Mouse (Mus musculus) CH12.LX (cell line): ENCODE results near the gene Cacng8. TPM values are rescaled to one million over a fixed set of nuclear protein-coding genes. Genes with fewer than 3 reads are reported as not detected.

Source experiments
- DNase-seq: peaks from one replicate; pipeline ENCODE4 v3.0.0-alpha.2; 2013; ENCODE audit errors: extremely low read depth
- H3K27ac ChIP-seq: 2 replicates; pipeline ENCODE4 v1.5.1; 2012; ENCODE audit warnings: low read depth, mild to moderate bottlenecking, control low read depth, moderate library complexity; ENCODE audit not compliant: insufficient read depth
- H3K27me3 ChIP-seq: replicated peaks from 2 replicates; pipeline ENCODE3; 2012; ENCODE audit warnings: inconsistent platforms
- H3K36me3 ChIP-seq, 2 experiments: replicated peaks in 1 of 2; 2 replicates each; pipeline versions ENCODE3 to v1.6.1; 2012; ENCODE audit warnings: inconsistent platforms in 1 of 2, low read length in 1 of 2, mild to moderate bottlenecking in 1 of 2, mixed read lengths in 1 of 2, moderate library complexity in 1 of 2; ENCODE audit not compliant: control insufficient read depth in 1 of 2, insufficient read depth in 1 of 2
- H3K4me1 ChIP-seq, 2 experiments: 2 replicates each; pipeline ENCODE4 v1.6.1; 2012; ENCODE audit warnings: inconsistent platforms in 1 of 2, moderate library complexity in 1 of 2; ENCODE audit not compliant: insufficient read depth in 2 of 2, control insufficient read depth in 1 of 2
- H3K4me2 ChIP-seq: 2 replicates; pipeline ENCODE4 v1.6.1; 2012; ENCODE audit warnings: low read depth, mild to moderate bottlenecking, control low read depth; ENCODE audit not compliant: poor library complexity, insufficient read depth, severe bottlenecking
- H3K4me3 ChIP-seq, 3 experiments: fragments of 150-350 bp in 1 of 3; sonication (generic) in 1 of 3; replicated peaks in 1 of 3; 2 replicates each; pipeline versions ENCODE3 to v1.5.1; 2011 to 2012; ENCODE audit warnings: low read depth in 2 of 3, low read length in 2 of 3, mild to moderate bottlenecking in 2 of 3, moderate library complexity in 2 of 3, control low read depth in 1 of 3, improper control_type of control experiment in 1 of 3, inconsistent platforms in 1 of 3, mixed read lengths in 1 of 3; ENCODE audit not compliant: poor library complexity in 1 of 3
- H3K79me2 ChIP-seq: replicated peaks from 2 replicates; pipeline ENCODE4 v1.6.1; 2012; ENCODE audit warnings: mild to moderate bottlenecking, moderate library complexity; ENCODE audit not compliant: control insufficient read depth, poor library complexity, insufficient read depth, severe bottlenecking; ENCODE audit errors: extremely low read depth
- H3K9ac ChIP-seq: 2 replicates; pipeline ENCODE4 v1.6.1; 2012; ENCODE audit warnings: low read depth, mild to moderate bottlenecking, control low read depth, moderate library complexity; ENCODE audit not compliant: insufficient read depth
- H3K9me3 ChIP-seq: replicated peaks from 2 replicates; pipeline ENCODE3; 2012; ENCODE audit warnings: low read length, inconsistent platforms, mixed read lengths
- BHLHE40 ChIP-seq: IDR thresholded peaks from 2 replicates; pipeline ENCODE4 v1.6.1; 2011; ENCODE audit warnings: mild to moderate bottlenecking, low read depth, low read length, improper control_type of control experiment
- CHD2 ChIP-seq: IDR thresholded peaks from 2 replicates; pipeline ENCODE4 v1.6.1; 2011; ENCODE audit warnings: low read length, improper control_type of control experiment
- CTCF ChIP-seq, 2 experiments: IDR thresholded peaks in 1 of 2; conservative IDR thresholded peaks in 1 of 2; 2 replicates each; pipeline ENCODE4 v1.5.1; 2011 to 2012; ENCODE audit warnings: low read depth in 2 of 2, low read length in 2 of 2, improper control_type of control experiment in 1 of 2, inconsistent platforms in 1 of 2, mild to moderate bottlenecking in 1 of 2, moderate library complexity in 1 of 2
- E2F4 ChIP-seq: IDR thresholded peaks from 2 replicates; pipeline ENCODE4 v1.6.1; 2011; ENCODE audit warnings: low read depth, low read length, improper control_type of control experiment; ENCODE audit not compliant: insufficient replicate concordance
- ELF1 ChIP-seq: IDR thresholded peaks from 2 replicates; pipeline ENCODE4 v1.6.1; 2014; ENCODE audit warnings: low read depth, mild to moderate bottlenecking, inconsistent platforms, low read length, improper control_type of control experiment
- EP300 ChIP-seq: IDR thresholded peaks from 2 replicates; pipeline ENCODE4 v1.6.1; 2011; ENCODE audit warnings: low read length, improper control_type of control experiment
- ETS1 ChIP-seq: conservative IDR thresholded peaks from 2 replicates; pipeline ENCODE4 v1.6.1; 2012; ENCODE audit warnings: low read depth, mild to moderate bottlenecking, inconsistent platforms, low read length, improper control_type of control experiment, moderate library complexity
- GABPA ChIP-seq: IDR thresholded peaks from 2 replicates; pipeline ENCODE4 v1.6.1; 2012; ENCODE audit warnings: low read depth, low read length, improper control_type of control experiment, inconsistent platforms; ENCODE audit not compliant: insufficient replicate concordance
- IRF4 ChIP-seq: IDR thresholded peaks from 2 replicates; pipeline ENCODE4 v1.6.1; 2014; ENCODE audit warnings: low read depth, mild to moderate bottlenecking, inconsistent platforms, low read length, improper control_type of control experiment
- JUND ChIP-seq: conservative IDR thresholded peaks from 2 replicates; pipeline ENCODE4 v1.6.1; 2011; ENCODE audit warnings: low read depth, low read length, improper control_type of control experiment
- MAFK ChIP-seq: IDR thresholded peaks from 2 replicates; pipeline ENCODE4 v1.6.1; 2011; ENCODE audit warnings: low read length, improper control_type of control experiment; ENCODE audit not compliant: insufficient replicate concordance
- MAX ChIP-seq: IDR thresholded peaks from 2 replicates; pipeline ENCODE4 v1.6.1; 2011; ENCODE audit warnings: low read length, improper control_type of control experiment
- MAZ ChIP-seq: IDR thresholded peaks from 2 replicates; pipeline ENCODE4 v1.6.1; 2012; ENCODE audit warnings: low read depth, mild to moderate bottlenecking, inconsistent platforms, low read length, improper control_type of control experiment, moderate library complexity
- MYC ChIP-seq: IDR thresholded peaks from 2 replicates; pipeline ENCODE4 v1.6.1; 2011; ENCODE audit warnings: low read depth, mild to moderate bottlenecking, improper control_type of control experiment, low read length
- NELFE ChIP-seq: IDR thresholded peaks from 2 replicates; pipeline ENCODE4 v1.6.1; 2011; ENCODE audit warnings: low read depth, low read length, improper control_type of control experiment
- NRF1 ChIP-seq: IDR thresholded peaks from 2 replicates; pipeline ENCODE4 v1.6.1; 2014; ENCODE audit warnings: low read depth, mild to moderate bottlenecking, inconsistent platforms, low read length, improper control_type of control experiment, moderate library complexity
- PAX5 ChIP-seq: IDR thresholded peaks from 2 replicates; pipeline ENCODE4 v1.6.1; 2012; ENCODE audit warnings: low read length, inconsistent platforms, mixed read lengths
- POLR2A ChIP-seq: IDR thresholded peaks from 2 replicates; pipeline ENCODE4 v1.6.1; 2011; ENCODE audit warnings: low read depth, mild to moderate bottlenecking, improper control_type of control experiment, low read length
- RCOR1 ChIP-seq: conservative IDR thresholded peaks from 2 replicates; pipeline ENCODE4 v1.6.1; 2012; ENCODE audit warnings: low read depth, mild to moderate bottlenecking, inconsistent platforms, low read length, improper control_type of control experiment
- SMC3 ChIP-seq: IDR thresholded peaks from 2 replicates; pipeline ENCODE4 v1.6.1; 2011; ENCODE audit warnings: low read depth, low read length, improper control_type of control experiment
- TBP ChIP-seq: conservative IDR thresholded peaks from 2 replicates; pipeline ENCODE4 v1.6.1; 2011; ENCODE audit warnings: low read depth, low read length, improper control_type of control experiment
- UBTF ChIP-seq: IDR thresholded peaks from 2 replicates; pipeline ENCODE4 v1.6.1; 2012; ENCODE audit warnings: low read depth, mild to moderate bottlenecking, inconsistent platforms, low read length, improper control_type of control experiment, moderate library complexity
- ZKSCAN1 ChIP-seq: IDR thresholded peaks from 2 replicates; pipeline ENCODE4 v1.6.1; 2012; ENCODE audit warnings: low read depth, inconsistent platforms, low read length, improper control_type of control experiment, borderline replicate concordance
- ZNF384 ChIP-seq: IDR thresholded peaks from 2 replicates; pipeline ENCODE4 v1.6.1; 2012; ENCODE audit warnings: low read depth, low read length, improper control_type of control experiment, inconsistent platforms
- dilution Hi-C: fragments of 300-500 bp; cut with MboI; formaldehyde crosslinking; loops from 2 replicates; pipeline ENCODE4 v1.14.3; 2020; ENCODE audit warnings: low sequenced_read_pairs; ENCODE audit not compliant: extremely low pct_unique_long_range_greater_than_20kb, extremely low pct_ligation_motif_present
- in situ Hi-C: fragments of 300-500 bp; cut with MboI; formaldehyde crosslinking; loops from 3 replicates; pipeline ENCODE4 v1.14.3; 2019; ENCODE audit warnings: low sequenced_read_pairs, low pct_ligation_motif_present, low pct_unique_long_range_greater_than_20kb, mixed read lengths
- polyA plus RNA-seq: library from polyadenylated mRNA; unstranded; fragments of >175 nt; gene quantifications from 2 replicates; pipeline ENCODE4 v1.2.1, GENCODE M21; 2012; ENCODE audit warnings: low read depth; ENCODE audit not compliant: insufficient read length
- total RNA-seq, 2 experiments: library from RNA; depleted of rRNA; stranded (reverse); fragments of 300-350 nt in 1 of 2; fragments of >200 nt in 1 of 2; gene quantifications; 2 replicates each; pipeline ENCODE4 v1.2.3; 2012 to 2014

Gene Cacng8
- total and polyA plus RNA-seq, 3 experiments, result 0.43 to 1.2 (median 0.51) TPM

DNA sequence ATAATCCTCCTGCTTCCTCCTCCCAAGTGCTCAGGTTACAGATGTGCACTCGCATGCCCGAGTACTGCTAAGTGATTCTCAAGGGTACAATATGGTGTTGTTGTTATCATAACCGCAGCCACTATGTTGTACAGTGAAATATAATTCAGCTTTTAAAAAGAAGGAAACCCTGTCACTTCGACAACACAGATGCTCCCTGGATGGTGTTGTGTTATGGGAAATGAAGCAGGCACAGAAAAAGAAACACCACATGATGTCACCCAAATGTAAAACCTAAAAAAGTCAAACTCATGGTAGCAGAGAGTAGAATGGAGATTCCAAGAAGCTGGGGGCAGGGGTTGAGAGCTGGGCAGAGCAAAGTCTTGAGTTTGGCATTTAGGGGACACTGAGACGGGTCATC lies 60.2 kb downstream of the Cacng8 start:
- Histone ChIP-seq H3K9me3 (no peaks in the 10 kb centered on the region), H3K4me2 (no peak overlapping the region), H3K4me3 (no peak overlapping the region), H3K36me3 (no peaks in the 10 kb centered on the region), H3K4me1 (peaks cover 2 to 67% of the 10 kb centered on the region in 2 experiments; a peak in 3 of 4 replicates)
- in situ Hi-C loops, result no loop called here
- no peak for DNase-seq
- no peak for TF ChIP-seq E2F4
- no peak for TF ChIP-seq MAX
- no peak for TF ChIP-seq CTCF (conservative IDR thresholded peaks at IDR 0.05 in 1 of 2, IDR thresholded peaks at IDR 0.05 in 1 of 2; ENCODE audit: low read depth in 2 of 2, low read length in 2 of 2)
- TF ChIP-seq MAFK, result no peak
- TF ChIP-seq SMC3, result no peak
- no peak for TF ChIP-seq RCOR1
- TF ChIP-seq MYC, result no peak
- TF ChIP-seq BHLHE40, result no peak
- no peak for TF ChIP-seq ETS1
- TF ChIP-seq, all 38 proteins: peak for 0
- dilution Hi-C loops, result no loop called here
- Histone ChIP-seq H3K9ac (no peak overlapping the region), H3K27me3 (no peaks in the 10 kb centered on the region), H3K27ac (no peak overlapping the region), H3K79me2 (no peaks in the 10 kb centered on the region)

DNA sequence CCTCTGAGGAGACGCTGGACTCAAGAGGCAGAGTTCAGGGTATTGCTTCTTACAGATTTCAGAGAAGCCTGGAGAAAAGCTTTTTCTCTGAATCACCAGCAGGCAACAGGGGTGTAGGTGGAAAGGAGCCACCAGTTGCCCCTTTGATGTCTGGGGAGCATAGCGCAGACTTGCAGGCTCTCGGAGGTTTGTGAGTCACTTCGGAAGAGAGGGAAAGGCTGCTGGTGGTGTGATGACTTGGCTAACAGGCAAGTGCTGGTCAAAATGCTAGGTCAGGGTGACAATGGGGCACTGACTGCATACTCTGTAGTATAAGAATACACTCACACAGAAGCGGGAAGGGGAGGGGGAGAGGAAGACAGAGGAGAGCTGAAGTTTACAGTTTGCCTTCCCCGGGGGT lies 60.7 kb downstream of the Cacng8 start:
- Histone ChIP-seq H3K4me2 (no peak overlapping the region), H3K27me3 (no peaks in the 10 kb centered on the region), H3K4me1 (peaks cover 2 to 69% of the 10 kb centered on the region in 2 experiments; a peak in 3 of 4 replicates), H3K9me3 (no peaks in the 10 kb centered on the region), H3K27ac (no peak overlapping the region), H3K79me2 (no peaks in the 10 kb centered on the region), H3K9ac (no peak overlapping the region), H3K4me3 (no peak overlapping the region), H3K36me3 (no peaks in the 10 kb centered on the region)
- TF ChIP-seq MAX (no peak), RCOR1 (no peak), ELF1 (no peak), NRF1 (no peak), EP300 (no peak), ZKSCAN1 (no peak), CHD2 (no peak), JUND (no peak), GABPA (no peak), IRF4 (no peak), MAZ (no peak), NELFE (no peak), TBP (no peak), ETS1 (no peak), MAFK (no peak), UBTF (no peak), POLR2A (no peak), ZNF384 (no peak), BHLHE40 (no peak), PAX5 (no peak)
- in situ Hi-C loops, result no loop called here
- no peak for DNase-seq
- dilution Hi-C loops, result no loop called here
